Mouse (Mus musculus): Measurements from ENCODE around the gene Lsm4. TPM values are rescaled to one million over a fixed set of nuclear protein-coding genes. Genes with fewer than 3 reads are reported as not detected.

Lsm4 gene
- polyA plus RNA-seq, 1 experiment from 2014 or later = 301 TPM

Other genes starting within 250 kb of the Lsm4 start
- gene Crtc1, start 233.7 kb upstream of the Lsm4 start, polyA plus RNA-seq (2016; fragmentation: Nextera tagmentation; extraction: Ambion mirVana) = 14.9 and 15.0 TPM in 2 replicates
- 12.6 and 14.0 TPM in 2 replicates for gene Klhl26, start 196.3 kb upstream of the Lsm4 start, polyA plus RNA-seq (2016; fragmentation: Nextera tagmentation; extraction: Ambion mirVana)
- 0.22 and 0.33 TPM in 2 replicates for gene Tmem59l, start 185.9 kb upstream of the Lsm4 start, polyA plus RNA-seq (2016; fragmentation: Nextera tagmentation; extraction: Ambion mirVana)
- gene Crlf1, start 180.1 kb upstream of the Lsm4 start, polyA plus RNA-seq (2016; fragmentation: Nextera tagmentation; extraction: Ambion mirVana) = 1.00 and 1.8 TPM in 2 replicates
- 115 TPM in 2 replicates for gene Rex1bd, start 166.5 kb upstream of the Lsm4 start, polyA plus RNA-seq (2016; fragmentation: Nextera tagmentation; extraction: Ambion mirVana)
- gene Uba52, start 162.4 kb upstream of the Lsm4 start, polyA plus RNA-seq (2016; fragmentation: Nextera tagmentation; extraction: Ambion mirVana) = 779 and 792 TPM in 2 replicates
- gene Fkbp8, start 145.5 kb upstream of the Lsm4 start, polyA plus RNA-seq (2016; fragmentation: Nextera tagmentation; extraction: Ambion mirVana) = 227 and 231 TPM in 2 replicates
- gene Kxd1, start 145.3 kb upstream of the Lsm4 start, polyA plus RNA-seq (2016; fragmentation: Nextera tagmentation; extraction: Ambion mirVana) = 64.2 and 65.7 TPM in 2 replicates
- 13.5 and 14.7 TPM in 2 replicates for gene Ell, start 133.8 kb upstream of the Lsm4 start, polyA plus RNA-seq (2016; fragmentation: Nextera tagmentation; extraction: Ambion mirVana)
- gene Isyna1, start 78.9 kb upstream of the Lsm4 start, polyA plus RNA-seq (2016; fragmentation: Nextera tagmentation; extraction: Ambion mirVana) = 138 and 142 TPM in 2 replicates
- gene Ssbp4, start 64.4 kb upstream of the Lsm4 start, polyA plus RNA-seq (2016; fragmentation: Nextera tagmentation; extraction: Ambion mirVana) = 76.0 and 78.6 TPM in 2 replicates
- gene Lrrc25, start 57.1 kb upstream of the Lsm4 start, polyA plus RNA-seq (2016; fragmentation: Nextera tagmentation; extraction: Ambion mirVana) = 0.65 and 0.71 TPM in 2 replicates
- gene Gdf15, start 40.8 kb upstream of the Lsm4 start, polyA plus RNA-seq (2016; fragmentation: Nextera tagmentation; extraction: Ambion mirVana) = 1.0 and 1.1 TPM in 2 replicates
- gene Pgpep1, start 12.9 kb upstream of the Lsm4 start, polyA plus RNA-seq (2016; fragmentation: Nextera tagmentation; extraction: Ambion mirVana) = 32.1 and 35.6 TPM in 2 replicates
- gene Jund, start 25.7 kb downstream of the Lsm4 start, polyA plus RNA-seq (2016; fragmentation: Nextera tagmentation; extraction: Ambion mirVana) = 183 and 206 TPM in 2 replicates
- 0.04 and 0.06 TPM in 2 replicates for gene Iqcn, start 30.2 kb downstream of the Lsm4 start, polyA plus RNA-seq (2016; fragmentation: Nextera tagmentation; extraction: Ambion mirVana)
- gene Gm3336, start 45.3 kb downstream of the Lsm4 start, polyA plus RNA-seq (2016; fragmentation: Nextera tagmentation; extraction: Ambion mirVana) = not detected in 2 replicates
- 0.05 and 0.09 TPM in 2 replicates for gene Pde4c, start 50.5 kb downstream of the Lsm4 start, polyA plus RNA-seq (2016; fragmentation: Nextera tagmentation; extraction: Ambion mirVana)
- 19.1 and 19.2 TPM in 2 replicates for gene Rab3a, start 81.4 kb downstream of the Lsm4 start, polyA plus RNA-seq (2016; fragmentation: Nextera tagmentation; extraction: Ambion mirVana)
- gene Mpv17l2, start 87.7 kb downstream of the Lsm4 start, polyA plus RNA-seq (2016; fragmentation: Nextera tagmentation; extraction: Ambion mirVana) = 37.2 and 37.9 TPM in 2 replicates
- gene Pik3r2, start 103.5 kb downstream of the Lsm4 start, polyA plus RNA-seq (2016; fragmentation: Nextera tagmentation; extraction: Ambion mirVana) = 35.2 and 37.2 TPM in 2 replicates
- gene Mast3, start 131.8 kb downstream of the Lsm4 start, polyA plus RNA-seq (2016; fragmentation: Nextera tagmentation; extraction: Ambion mirVana) = 7.2 and 8.1 TPM in 2 replicates
- gene Il12rb1, start 135.2 kb downstream of the Lsm4 start, polyA plus RNA-seq (2016; fragmentation: Nextera tagmentation; extraction: Ambion mirVana) = not detected in 2 replicates
- 2.5 and 2.7 TPM in 2 replicates for gene Arrdc2, start 166.5 kb downstream of the Lsm4 start, polyA plus RNA-seq (2016; fragmentation: Nextera tagmentation; extraction: Ambion mirVana)
- 1.7 and 1.8 TPM in 2 replicates for gene Kcnn1, start 190.0 kb downstream of the Lsm4 start, polyA plus RNA-seq (2016; fragmentation: Nextera tagmentation; extraction: Ambion mirVana)
- 81.8 and 87.0 TPM in 2 replicates for gene Ccdc124, start 200.7 kb downstream of the Lsm4 start, polyA plus RNA-seq (2016; fragmentation: Nextera tagmentation; extraction: Ambion mirVana)
- 0.11 TPM in 1 of 2 replicates, not detected in the other for gene Slc5a5, start 219.5 kb downstream of the Lsm4 start, polyA plus RNA-seq (2016; fragmentation: Nextera tagmentation; extraction: Ambion mirVana)
- 2,379 and 2,528 TPM in 2 replicates for gene Rpl18a, start 224.2 kb downstream of the Lsm4 start, polyA plus RNA-seq (2016; fragmentation: Nextera tagmentation; extraction: Ambion mirVana)
- 37.7 and 41.3 TPM in 2 replicates for gene Map1s, start 232.7 kb downstream of the Lsm4 start, polyA plus RNA-seq (2016; fragmentation: Nextera tagmentation; extraction: Ambion mirVana)